Mouse (Mus musculus) liver (tissue): ENCODE results near the gene Mrpl10.

ENCODE experiments used
- DNase-seq: peaks from one replicate; pipeline ENCODE4 v3.0.0-alpha.2; 2020; ENCODE audit warnings: mixed read lengths

The Mrpl10 gene

DNA sequence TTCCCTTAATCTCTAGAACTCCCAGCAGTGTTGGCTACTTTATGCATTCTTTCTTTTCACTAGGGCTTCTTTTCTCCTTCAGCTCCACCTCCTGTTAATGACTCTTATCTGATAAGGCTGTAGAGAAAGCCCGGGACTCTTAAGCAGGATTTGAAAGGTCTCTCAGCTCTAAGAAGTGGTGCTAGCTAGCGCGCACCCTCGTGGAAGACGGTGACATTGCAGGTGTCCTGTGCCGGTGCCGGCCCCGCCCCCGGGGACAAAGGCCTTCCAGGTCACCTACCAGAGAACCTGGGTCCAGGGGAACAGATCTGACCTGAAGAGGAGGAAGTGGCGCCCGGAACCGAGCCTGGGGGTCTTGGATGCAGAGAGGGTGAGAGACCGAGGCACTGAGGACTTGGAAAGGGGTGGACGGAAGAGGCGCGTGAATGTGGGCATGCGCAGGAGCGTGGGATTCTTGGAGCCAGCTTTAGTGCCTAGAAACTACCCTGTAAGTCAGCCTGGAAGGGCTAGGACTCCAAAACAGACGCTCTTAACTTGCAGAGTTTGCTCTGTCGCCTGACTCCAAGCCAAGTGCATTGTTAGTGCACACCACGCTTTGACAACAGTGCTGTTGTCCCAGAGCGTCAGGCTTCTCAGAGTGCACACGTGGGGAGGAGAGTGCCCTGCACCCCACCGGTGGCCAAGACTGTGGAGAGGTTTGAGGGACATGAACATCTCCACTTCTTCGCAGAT, 11.5 kb upstream of the Mrpl10 start, which contains the start of gene Scrn2:
TSS of gene Scrn2 (plus strand) at position 253 of the 732 bp plus-strand sequence.
- DNase-seq = peak; percentile 88

DNA sequence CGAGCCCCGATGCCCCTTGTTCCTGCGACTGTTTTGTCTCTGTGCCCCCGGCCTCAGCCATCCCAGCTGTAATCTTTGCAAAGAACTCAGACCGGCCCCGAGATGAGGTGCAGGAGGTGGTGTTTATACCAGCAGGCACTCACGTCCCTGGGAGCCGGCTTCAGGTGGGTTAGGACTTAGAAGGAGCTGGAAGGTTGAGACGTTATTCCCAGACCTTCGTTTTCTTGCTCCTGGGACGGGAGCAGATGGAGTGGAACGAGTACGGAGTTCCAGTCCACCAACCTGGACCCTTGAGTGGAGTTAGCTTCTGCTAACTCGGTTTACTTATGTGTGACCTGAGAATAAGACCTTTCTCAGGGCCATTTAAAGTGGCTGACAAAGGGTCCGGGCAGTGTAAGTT, 10.9 kb upstream of the Mrpl10 start:
- DNase-seq = no peak

GRCm38 (mm10) chr11:97031977-97032376, 9.4 kb upstream of the Mrpl10 start:
- no peak for DNase-seq

DNA sequence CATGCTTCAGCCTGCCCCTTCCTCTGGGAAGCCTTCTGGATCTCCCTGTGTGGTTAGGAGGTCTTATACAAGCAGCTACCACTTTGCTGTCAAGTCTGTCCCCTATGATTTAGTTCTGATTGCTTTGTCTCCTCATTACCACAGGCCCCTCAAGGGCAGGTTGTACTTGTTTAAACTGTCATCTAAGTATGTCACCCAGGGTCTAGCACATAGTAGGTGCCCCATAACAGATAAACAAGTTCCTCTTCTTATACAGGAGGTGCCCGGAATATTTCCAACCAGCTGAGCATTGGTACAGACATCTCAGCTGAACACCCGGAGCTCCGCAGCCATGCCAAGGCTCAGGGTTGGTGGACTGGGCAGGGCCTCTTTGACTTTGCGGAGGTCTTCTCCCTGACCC, 8.9 kb upstream of the Mrpl10 start:
- no peak for DNase-seq

- no peak for DNase-seq
These were observed 7.6 kb upstream of the Mrpl10 start for GRCm38 (mm10) chr11:97033781-97034180.

DNA sequence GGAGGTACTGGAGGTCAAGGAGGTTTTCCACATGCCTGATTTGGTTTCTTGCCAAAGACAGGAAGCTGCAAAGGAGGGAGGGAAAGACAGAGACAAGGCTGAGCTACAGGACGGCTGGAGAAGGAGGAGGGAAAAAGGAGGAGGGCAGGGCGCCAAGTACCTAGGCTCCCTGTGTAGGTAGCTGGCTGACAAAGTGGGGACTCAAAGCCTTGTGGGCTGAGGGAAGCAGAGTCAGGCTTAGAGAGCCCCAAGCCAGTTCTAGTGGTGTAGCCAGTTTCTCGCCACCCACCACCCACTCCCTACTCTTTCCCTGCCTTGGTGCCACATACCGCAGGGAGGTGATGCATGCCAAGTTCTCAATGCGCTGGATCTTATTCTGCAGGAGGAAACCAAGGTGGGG, 5.2 kb upstream of the Mrpl10 start:
- no peak for DNase-seq

DNA sequence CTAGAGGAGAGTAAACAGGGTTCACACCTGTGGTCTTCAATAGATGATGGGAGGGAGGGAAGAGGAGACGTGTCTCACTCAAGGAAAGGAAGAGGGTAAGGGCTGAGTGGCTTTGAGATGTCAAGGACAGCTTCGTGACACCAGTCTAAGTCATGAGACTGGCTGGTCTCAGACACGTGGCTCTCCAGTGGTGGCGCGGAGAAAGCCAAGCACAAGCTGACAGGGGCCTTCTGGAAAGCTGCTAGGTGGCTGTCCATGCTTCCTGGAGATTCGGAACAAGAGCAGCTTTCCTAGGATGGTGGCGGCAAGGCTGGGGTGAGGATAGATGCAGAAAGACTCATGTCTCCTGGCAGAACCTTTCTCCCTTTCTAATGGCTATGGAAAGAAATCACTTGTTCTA, 2.5 kb upstream of the Mrpl10 start:
- DNase-seq = no peak

DNA sequence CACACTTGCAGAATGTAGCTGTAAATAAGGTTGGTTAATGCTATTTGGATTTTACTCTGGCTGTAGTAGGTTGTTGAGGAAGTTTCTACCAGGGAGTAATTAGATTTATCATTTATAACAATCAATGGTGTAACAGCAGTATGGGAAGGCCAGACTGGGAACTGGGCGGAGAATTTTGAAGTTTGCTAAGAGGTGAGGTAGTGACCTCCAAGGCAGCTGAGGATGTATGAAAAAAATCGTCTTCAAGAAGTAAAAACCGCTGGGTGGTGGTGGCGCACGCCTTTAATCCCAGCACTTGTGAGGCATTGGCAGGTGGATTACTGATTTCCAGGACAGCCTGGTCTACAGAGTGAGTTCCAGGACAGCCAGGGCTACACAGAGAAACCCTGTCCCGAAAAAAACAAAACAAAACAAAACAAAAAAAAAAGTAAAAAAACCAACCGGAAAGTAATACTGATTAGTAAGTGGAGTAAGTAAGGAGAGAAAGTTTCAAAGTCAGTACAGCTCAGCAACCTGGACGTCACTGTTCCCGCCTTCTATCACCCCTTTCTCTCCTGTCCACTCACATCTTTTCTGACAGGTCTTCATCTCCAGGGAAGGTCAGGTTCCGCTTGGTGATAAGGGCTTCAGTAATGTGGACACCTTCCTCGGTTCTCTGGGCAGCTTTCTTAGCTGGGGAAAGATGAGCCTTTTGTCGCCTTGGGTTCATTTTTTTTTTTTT, 899 bp upstream of the Mrpl10 start:
- no peak for DNase-seq

- DNase-seq = no peak
These were observed 3.5 kb downstream of the Mrpl10 start for GRCm38 (mm10) chr11:97044902-97045301.

GRCm38 (mm10) chr11:97045861-97046260, 4.5 kb downstream of the Mrpl10 start:
- no peak for DNase-seq

DNA sequence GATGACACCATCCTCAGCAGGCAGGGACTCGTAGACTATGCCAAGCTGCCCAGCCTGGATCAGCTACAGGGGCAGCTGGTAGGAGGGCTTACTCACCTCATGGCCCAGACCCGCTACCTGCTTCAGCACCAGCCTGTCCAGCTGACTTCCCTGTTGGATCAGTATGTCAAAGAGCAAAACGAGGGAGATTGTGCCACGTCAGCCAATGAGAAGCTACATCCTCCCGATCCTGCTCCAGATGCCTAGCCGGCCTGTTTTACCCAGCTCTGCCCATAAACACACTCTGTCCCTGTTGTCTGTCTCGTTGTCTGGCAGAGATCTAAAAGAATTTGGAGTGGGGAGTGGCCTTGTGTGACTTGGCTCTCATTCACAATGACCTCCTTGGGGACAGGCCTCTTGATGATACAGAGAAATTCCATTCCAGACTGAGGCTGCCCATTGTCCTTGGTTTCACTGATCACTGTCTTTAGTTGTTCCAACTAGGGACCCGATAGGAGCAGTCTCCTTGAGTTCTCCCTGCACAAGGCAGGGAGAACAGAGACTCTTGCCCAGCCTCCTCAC, 6.8 kb downstream of the Mrpl10 start:
- DNase-seq = no peak

- no peak for DNase-seq
These were observed 8.2 kb downstream of the Mrpl10 start for GRCm38 (mm10) chr11:97049492-97050085.

- peak; percentile 74 for DNase-seq
These were observed 9.0 kb downstream of the Mrpl10 start, which contains the start of gene Osbpl7 for GRCm38 (mm10) chr11:97050216-97050943. Gene Osbpl7 (plus strand): TSS chr11:97050628.

DNA sequence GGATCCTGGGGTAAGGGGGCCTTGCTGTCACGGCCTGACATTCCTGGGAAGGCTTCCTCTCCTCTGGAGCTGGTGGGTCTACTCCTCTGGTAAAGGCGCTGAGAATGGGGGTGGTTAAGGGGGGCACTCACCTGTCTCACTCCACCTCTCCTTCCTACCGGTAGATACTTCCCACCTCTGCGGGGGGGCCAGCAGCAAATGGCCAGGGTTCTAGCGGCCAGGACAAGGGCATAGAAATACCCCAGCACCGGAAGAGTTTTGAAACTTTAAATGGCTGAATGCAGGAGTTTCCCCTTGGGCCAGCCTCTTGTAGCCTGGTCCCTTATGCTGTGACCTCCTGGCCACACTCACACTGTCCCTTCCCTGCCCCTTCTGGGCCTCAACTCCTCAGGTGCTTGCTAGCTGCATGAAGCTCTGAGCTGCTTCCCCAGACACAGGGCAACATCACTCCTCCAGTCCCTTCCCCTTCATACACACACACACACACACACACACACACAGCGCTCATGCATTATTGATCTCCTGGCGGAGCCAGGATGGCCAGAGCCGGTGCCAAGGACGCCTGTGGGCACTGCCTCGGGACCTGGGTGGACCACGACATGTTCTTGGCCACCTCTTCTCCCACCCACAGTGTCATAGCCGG, 9.7 kb downstream of the Mrpl10 start:
- no peak for DNase-seq

DNA sequence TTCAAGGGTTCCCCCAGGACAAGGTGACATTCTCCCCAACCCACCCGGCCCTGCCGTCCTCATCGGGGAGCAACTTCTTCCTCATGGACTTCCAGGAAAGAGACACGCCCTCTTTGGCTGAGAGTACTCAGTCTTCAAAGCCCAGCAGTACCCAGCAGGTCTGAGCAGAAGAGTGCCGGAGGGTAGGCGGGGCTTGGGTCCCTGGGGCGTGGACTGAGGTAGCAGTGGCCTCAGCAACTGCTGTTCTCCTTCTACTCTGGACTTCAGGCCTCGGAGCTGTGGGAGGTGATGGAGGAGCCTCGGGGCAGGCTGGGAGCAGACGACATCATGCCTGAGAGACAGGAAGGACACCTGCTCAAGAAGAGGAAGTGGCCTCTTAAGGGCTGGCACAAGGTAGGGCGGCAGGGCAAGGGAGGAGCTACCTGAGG, 10.9 kb downstream of the Mrpl10 start:
- DNase-seq = peak; percentile 75

DNA sequence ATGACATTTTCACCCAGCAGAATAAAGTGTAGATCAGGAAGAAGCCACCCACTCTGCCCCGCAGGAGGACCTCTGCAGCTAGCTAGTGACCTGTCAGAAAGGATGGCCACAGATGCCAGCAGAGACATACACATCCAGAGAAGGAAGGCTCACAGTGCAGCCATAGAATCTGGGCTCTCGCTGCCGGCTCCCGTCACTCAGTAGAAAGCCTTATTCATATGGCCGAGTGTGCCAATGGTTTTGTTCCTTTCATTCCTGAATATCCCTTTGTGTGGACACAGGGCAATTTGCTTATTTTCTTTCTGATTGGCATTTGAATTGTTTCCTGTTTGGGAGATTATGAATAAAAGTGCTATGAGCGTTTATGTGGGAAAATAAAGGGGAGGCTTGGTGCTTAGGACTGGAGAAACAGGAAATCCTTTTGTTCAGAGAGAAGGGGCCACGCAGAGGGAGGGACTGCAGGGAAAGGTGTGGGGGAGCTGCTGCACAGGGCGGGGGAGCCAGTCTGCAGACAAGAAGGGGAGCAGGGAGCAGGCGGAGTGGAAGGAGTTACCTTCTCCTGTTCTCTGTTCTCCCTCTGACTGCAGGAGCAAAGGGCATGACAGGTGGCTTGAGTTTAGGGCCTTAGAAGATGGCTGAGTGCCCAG, 22.0 kb downstream of the Mrpl10 start:
- no peak for DNase-seq

GRCm38 (mm10) chr11:97063921-97064295, 22.5 kb downstream of the Mrpl10 start:
- DNase-seq = no peak

- no peak for DNase-seq
These were observed 24.4 kb downstream of the Mrpl10 start for GRCm38 (mm10) chr11:97065538-97066295.

GRCm38 (mm10) chr11:97066656-97067360, 25.4 kb downstream of the Mrpl10 start:
- no peak for DNase-seq

DNA sequence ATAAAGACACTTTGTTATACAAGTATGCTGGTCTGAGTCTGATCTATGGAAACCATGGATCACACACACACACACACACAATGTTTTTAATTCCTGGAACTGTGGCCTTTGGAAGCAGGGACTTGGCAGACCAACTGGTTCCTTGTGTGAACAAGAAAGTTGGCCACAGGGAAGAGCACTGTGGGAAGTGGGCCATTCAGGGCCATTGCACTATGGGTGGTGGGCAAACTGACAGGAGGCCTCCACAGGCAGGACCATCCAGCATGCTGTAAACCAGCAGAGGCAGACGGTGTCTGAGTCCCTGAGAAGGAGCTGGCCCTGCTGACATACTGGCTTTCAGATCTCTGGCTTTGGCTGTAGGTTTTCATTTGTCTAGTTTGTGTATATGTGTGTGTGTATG, 28.0 kb downstream of the Mrpl10 start:
- no peak for DNase-seq
